In the genomic region with DNA sequence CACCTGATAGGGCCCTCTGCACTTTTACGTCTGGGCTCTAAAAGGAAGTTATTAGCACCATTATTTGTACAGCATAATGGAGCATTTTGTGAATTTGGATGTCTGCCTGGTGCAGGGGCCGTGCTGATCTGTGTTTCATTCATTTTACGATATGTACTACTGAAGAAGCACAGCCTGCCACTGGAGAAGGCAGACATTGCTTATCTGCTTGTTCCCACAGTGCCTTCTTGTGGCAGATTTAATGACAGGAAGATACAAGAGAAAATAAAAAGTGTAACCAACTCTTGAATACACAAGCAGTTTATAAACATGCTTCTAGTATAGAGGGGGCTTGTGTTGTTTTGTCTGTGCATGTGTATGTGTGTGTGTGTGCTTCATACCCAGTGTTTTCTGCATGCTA, we compare ENCODE assay signal across 21 mouse cellular contexts. TPM values are rescaled to one million over a fixed set of nuclear protein-coding genes. Genes with fewer than 3 reads are reported as not detected.
DNase-seq lines count a peak whose midpoint lies in the region; ATAC-seq and TF ChIP-seq lines count a peak whose summit lies in the region.
"Had no signal": no experiment of that assay in that cellular context is flagged by ENCODE, and none has a peak within 500 bp of the region (broad histone marks: within the 10 kb centered on the region; RNA-seq: fewer than 3 reads in every experiment).

No protein-coding gene starts in this region.

- no peaks in the 10 kb centered on the region for H3K4me1 ChIP-seq in intestine, embryonic 14.5 days (replicated peaks; ENCODE audit: control insufficient read depth, insufficient read depth, low read length)
- H3K4me1 ChIP-seq in intestine, embryonic 16.5 days (ENCODE audit: control insufficient read depth, insufficient read depth, low read length), result no peaks in the 10 kb centered on the region
- no peaks in the 10 kb centered on the region for H3K4me1 ChIP-seq in MEL (ENCODE audit: control insufficient read depth in 1 of 2, insufficient read depth in 2 of 2, low read length in 2 of 2)
- H3K4me1 ChIP-seq: limb, embryonic 12.5 days had no signal

- peaks cover 66% of the 10 kb centered on the region for H3K36me3 ChIP-seq in intestine, embryonic 14.5 days (ENCODE audit: control insufficient read depth, insufficient read depth, low read length)
- H3K36me3 ChIP-seq in intestine, embryonic 16.5 days (ENCODE audit: control insufficient read depth, insufficient read depth, low read length), result peaks cover 4% of the 10 kb centered on the region; the same call in 1 of the 2 replicates
- peaks cover 0 to 6% of the 10 kb centered on the region in 2 experiments; a peak in 1 of 4 replicates for H3K36me3 ChIP-seq in MEL (ENCODE audit: control insufficient read depth in 1 of 2, insufficient read depth in 2 of 2, low read length in 2 of 2)

- TF ChIP-seq EP300 in MEL (IDR thresholded peaks at IDR 0.05; ENCODE audit: low read depth in 1 of 2, low read length in 2 of 2), result no peak

- no peak overlapping the region for H3K27ac ChIP-seq in intestine, embryonic 14.5 days (ENCODE audit: low read depth)
- H3K27ac ChIP-seq in intestine, embryonic 16.5 days (ENCODE audit: low read length), result no peak overlapping the region
- no peak overlapping the region for H3K27ac ChIP-seq in left cerebral cortex, adult 2 months
- H3K27ac ChIP-seq in MEL (ENCODE audit: control insufficient read depth, low read depth, low read length), result no peak overlapping the region
- H3K27ac ChIP-seq: hindbrain, embryonic 14.5 days; limb, embryonic 12.5 days had no signal

- no peaks in the 10 kb centered on the region for H3K9me3 ChIP-seq in intestine, embryonic 14.5 days (ENCODE audit: control insufficient read depth, low read length)
- no peaks in the 10 kb centered on the region for H3K9me3 ChIP-seq in intestine, embryonic 16.5 days (ENCODE audit: control insufficient read depth, low read length)
- H3K9me3 ChIP-seq in MEL (replicated peaks; ENCODE audit: insufficient read depth, low read length), result no peaks in the 10 kb centered on the region
- H3K9me3 ChIP-seq: limb, embryonic 12.5 days had no signal

- H3K4me3 ChIP-seq in intestine, embryonic 14.5 days (ENCODE audit: low read depth, low read length), result no peak overlapping the region
- H3K4me3 ChIP-seq in intestine, embryonic 16.5 days (ENCODE audit: low read length), result no peak overlapping the region
- H3K4me3 ChIP-seq in left cerebral cortex, adult 2 months, result no peak overlapping the region
- H3K4me3 ChIP-seq in MEL (ENCODE audit: control insufficient read depth in 1 of 2, insufficient read depth in 1 of 2, low read depth in 2 of 2, low read length in 2 of 2), result no peak overlapping the region
- H3K4me3 ChIP-seq: limb, embryonic 12.5 days; myocyte had no signal

- DNase-seq in intestine, embryonic 14.5 days (ENCODE audit: low spot score), result peak; percentile 35
- DNase-seq in left cerebral cortex, adult 2 months (ENCODE audit: extremely low spot score in 1 of 2, low spot score in 2 of 2), result no peak
- no peak for DNase-seq in left cerebral cortex, adult 18-20 months (ENCODE audit: low spot score in 2 of 2)
- DNase-seq in MEL (ENCODE audit: low read depth, low spot score), result peak; percentile 26
- DNase-seq in brain, adult 2 months (ENCODE audit: low read depth, low spot score), result peak; percentile 58
- DNase-seq in Muller cell, postnatal 12 days (ENCODE audit: inconsistent ontology term), result no peak
- DNase-seq: adrenal gland, adult 2 months; cerebellum, adult 9-10 months; gastrocnemius, postnatal 36 days; right cerebral cortex, adult 18-20 months; spleen, adult 18-20 months; thymus, postnatal 4 days had no signal

- H3K79me2 ChIP-seq in MEL (ENCODE audit: control insufficient read depth, insufficient read depth, low read length, poor library complexity), result no peaks in the 10 kb centered on the region

- 53% methylated on average over 3 of the region's 3 CpGs for WGBS in intestine, embryonic 14.5 days
- WGBS in intestine, embryonic 16.5 days, result 51% methylated on average over 3 of the region's 3 CpGs

- H3K4me2 ChIP-seq in intestine, embryonic 14.5 days (ENCODE audit: low read length), result no peak overlapping the region
- H3K4me2 ChIP-seq in intestine, embryonic 16.5 days (ENCODE audit: low read depth, low read length), result no peak overlapping the region
- H3K4me2 ChIP-seq: hindbrain, embryonic 14.5 days; limb, embryonic 12.5 days had no signal

- TF ChIP-seq POLR2A in MEL (IDR thresholded peaks at IDR 0.05; ENCODE audit: control insufficient read depth in 1 of 2, insufficient read depth in 1 of 2, low read depth in 1 of 2, low read length in 2 of 2, poor library complexity in 1 of 2), result no peak

- no peak for ATAC-seq in intestine, embryonic 14.5 days (replicated peaks; ENCODE audit: low FRiP score, low TSS enrichment, low read depth)
- ATAC-seq in intestine, embryonic 16.5 days, result no peak

- peak; percentile 35 for TF ChIP-seq CTCF in left cerebral cortex, adult 2 months (IDR thresholded peaks at IDR 0.05)
- TF ChIP-seq CTCF in MEL (IDR thresholded peaks at IDR 0.05 in 2 of 3, conservative IDR thresholded peaks at IDR 0.05 in 1 of 3; ENCODE audit: control insufficient read depth in 1 of 3, insufficient read depth in 1 of 3, low read depth in 2 of 3, low read length in 3 of 3, poor library complexity in 1 of 3, severe bottlenecking in 1 of 3), result peak in 2 of 3 experiments; percentile 7 to 50; a peak in 2 of 6 replicates

- intact Hi-C loops in left cerebral cortex, adult 2 months (cut with DNase I), result no loop called here

- H3K9ac ChIP-seq in intestine, embryonic 14.5 days (ENCODE audit: low read length), result no peak overlapping the region
- no peak overlapping the region for H3K9ac ChIP-seq in intestine, embryonic 16.5 days (ENCODE audit: low read depth, low read length)
- H3K9ac ChIP-seq in MEL (ENCODE audit: control insufficient read depth, low read depth, low read length, poor library complexity, severe bottlenecking), result no peak overlapping the region
- H3K9ac ChIP-seq: hindbrain, embryonic 14.5 days; limb, embryonic 12.5 days had no signal

- peak; percentile 37 for TF ChIP-seq RAD21 in MEL (IDR thresholded peaks at IDR 0.05; ENCODE audit: low read depth, low read length)

- H3K27me3 ChIP-seq in intestine, embryonic 14.5 days (replicated peaks; ENCODE audit: control insufficient read depth, insufficient read depth, low read length), result no peaks in the 10 kb centered on the region
- no peaks in the 10 kb centered on the region for H3K27me3 ChIP-seq in intestine, embryonic 16.5 days (replicated peaks; ENCODE audit: control insufficient read depth, insufficient read depth, low read length)
- no peaks in the 10 kb centered on the region for H3K27me3 ChIP-seq in MEL (ENCODE audit: control insufficient read depth in 1 of 2, insufficient read depth in 2 of 2, low read length in 2 of 2)
- H3K27me3 ChIP-seq: limb, embryonic 12.5 days had no signal

TF ChIP-seq in MEL, 35 proteins besides CTCF, POLR2A, EP300 and RAD21:
- TF ChIP-seq ZC3H11A (IDR thresholded peaks at IDR 0.05; ENCODE audit: low read depth, low read length), result peak; percentile 21; the same call in 1 of the 2 replicates
- TF ChIP-seq GATA1 (IDR thresholded peaks at IDR 0.05; ENCODE audit: low read depth, low read length), result peak; percentile 34; the same call in 1 of the 2 replicates
- peak; percentile 51 for TF ChIP-seq SMC3 (IDR thresholded peaks at IDR 0.05; ENCODE audit: low read depth, low read length)
- no peak; the same call in 1 of the 2 replicates for TF ChIP-seq SIN3A (IDR thresholded peaks at IDR 0.05; ENCODE audit: low read length)
TF ChIP-seq in MEL: peak in this region for 3.

RNA-seq across cellular contexts. Expression of a gene that starts 29.2 kb away (rescaled TPM):
- polyA plus RNA-seq in intestine, embryonic 14.5 days (2014; fragmentation: Nextera tagmentation; extraction: Ambion mirVana), result 25.2 and 28.5 TPM in 2 replicates
- 12.8 TPM in 2 replicates for polyA plus RNA-seq in intestine, embryonic 16.5 days (2015; fragmentation: Nextera tagmentation; extraction: Ambion mirVana)
- total RNA-seq in left cerebral cortex, adult 2 months (2021), result 10 to 100 TPM in 1 of 2 experiments, 1 to 10 TPM in 1; 8.2 to 11.2 TPM
- 1 to 10 TPM; 4.6 to 8.3 TPM for total RNA-seq in left cerebral cortex, adult 18-20 months (2021)
- total RNA-seq in MEL (2012; rRNA removed), result 29.8 and 31.2 TPM in 2 replicates
- 100 to 1,000 TPM in 1 of 2 experiments, 10 to 100 TPM in 1; 53.4 to 239 TPM for polyA plus RNA-seq in MEL (2012; ENCODE audit: insufficient read depth in 1 of 2, insufficient read length in 2 of 2, low read depth in 1 of 2, low replicate concordance in 2 of 2, missing spikeins in 1 of 2)

RNA-seq across cellular contexts. Expression of a gene that starts 33.7 kb away (rescaled TPM):
- not detected in 2 replicates for polyA plus RNA-seq in intestine, embryonic 14.5 days (2014; fragmentation: Nextera tagmentation; extraction: Ambion mirVana)
- polyA plus RNA-seq in intestine, embryonic 16.5 days (2015; fragmentation: Nextera tagmentation; extraction: Ambion mirVana), result not detected in 2 replicates
- total RNA-seq in left cerebral cortex, adult 2 months (2021), result 1 to 10 TPM in 1 of 2 experiments, under 1 TPM in 1; 0.68 to 1.2 TPM
- total RNA-seq in left cerebral cortex, adult 18-20 months (2021), result 1 to 10 TPM; 1.3 to 1.6 TPM
- not detected in 2 replicates for total RNA-seq in MEL (2012; rRNA removed)
- not detected for polyA plus RNA-seq in MEL (2012; ENCODE audit: insufficient read depth in 1 of 2, insufficient read length in 2 of 2, low read depth in 1 of 2, low replicate concordance in 2 of 2, missing spikeins in 1 of 2)
- total RNA-seq: adrenal gland, adult 2 months; gastrocnemius, postnatal 36 days; layer of hippocampus, adult 18-20 months; megakaryocyte-erythroid progenitor cell, adult 5-6 weeks had no signal
- polyA plus RNA-seq: adrenal gland, adult 2 months; embryonic facial prominence, embryonic 11.5 days; heart, embryonic 14.5 days; hindbrain, embryonic 14.5 days; limb, embryonic 12.5 days; liver, embryonic 16.5 days; myocyte had no signal

RNA-seq across cellular contexts. Expression of a gene that starts 45.4 kb away (rescaled TPM):
- 4.9 and 5.5 TPM in 2 replicates for polyA plus RNA-seq in intestine, embryonic 14.5 days (2014; fragmentation: Nextera tagmentation; extraction: Ambion mirVana)
- 5.7 and 6.2 TPM in 2 replicates for polyA plus RNA-seq in intestine, embryonic 16.5 days (2015; fragmentation: Nextera tagmentation; extraction: Ambion mirVana)
- 10 to 100 TPM; 60.5 to 63.5 TPM for total RNA-seq in left cerebral cortex, adult 2 months (2021)
- 10 to 100 TPM; 53.9 to 58.4 TPM for total RNA-seq in left cerebral cortex, adult 18-20 months (2021)
- 2.6 and 2.9 TPM in 2 replicates for total RNA-seq in MEL (2012; rRNA removed)
- 10 to 100 TPM in 1 of 2 experiments, not detected in 1; 15.0 TPM for polyA plus RNA-seq in MEL (2012; ENCODE audit: insufficient read depth in 1 of 2, insufficient read length in 2 of 2, low read depth in 1 of 2, low replicate concordance in 2 of 2, missing spikeins in 1 of 2)

Comparison
In these comparisons a context has a peak if more than half of its experiments do, and no peak if none do; other contexts are left out.
1. DNase-seq: peak in intestine, embryonic 14.5 days (single experiment), MEL (single experiment) and brain, adult 2 months (single experiment); none in left cerebral cortex, adult 2 months (0 of 2), left cerebral cortex, adult 18-20 months (0 of 2) and Muller cell, postnatal 12 days (single experiment).
2. RNA of a gene that starts 45.4 kb away (total RNA-seq): 60.5 to 63.5 TPM in left cerebral cortex, adult 2 months and 53.9 to 58.4 TPM in left cerebral cortex, adult 18-20 months; 2.6 to 2.9 TPM in MEL; every median in the first group is over 10 times any median in the second.